8 mouse cellular contexts compared by ENCODE assay signal in genomic region chr2:119166901-119167865, GRCm38 (mm10). TPM values are rescaled to one million over a fixed set of nuclear protein-coding genes. Genes with fewer than 3 reads are reported as not detected.
DNase-seq lines count a peak whose midpoint lies in the region; TF ChIP-seq lines count a peak whose summit lies in the region.

Gene Gchfr, plus strand, starts transcription at chr2:119167773.

- intact Hi-C loops in heart, postnatal 10 days (cut with DNase I), result no loop called here

- DNase-seq in layer of hippocampus, adult 11-12 months (ENCODE audit: low spot score), result peak; percentile 25
- no peak for DNase-seq in layer of hippocampus, adult 8-10 months (ENCODE audit: low spot score in 2 of 2)
- peak; percentile 75 for DNase-seq in brain, embryonic 14.5 days (ENCODE audit: low read depth)
- peak; percentile 72 for DNase-seq in forebrain, embryonic 10.5 days (ENCODE audit: extremely low spot score, low spot score)
- DNase-seq in heart, postnatal 10 days, result peak; percentile 73 to 78
- peak; percentile 83 to 94 for DNase-seq in kidney, postnatal 25 days
- peak; percentile 72 to 84 for DNase-seq in lung, postnatal 4 days
- peak; percentile 25 to 38 for DNase-seq in right cerebral cortex, adult 2 months (ENCODE audit: low spot score in 2 of 2)

- peaks cover 57% of the 10 kb centered on the region for H3K27me3 ChIP-seq in forebrain, embryonic 10.5 days (ENCODE audit: poor library complexity, severe bottlenecking)

- peaks cover 3% of the 10 kb centered on the region for H3K36me3 ChIP-seq in forebrain, embryonic 10.5 days (replicated peaks)

- H3K9me3 ChIP-seq in forebrain, embryonic 10.5 days, result no peaks in the 10 kb centered on the region

- H3K4me1 ChIP-seq in forebrain, embryonic 10.5 days, result peaks cover 26% of the 10 kb centered on the region

- WGBS in forebrain, embryonic 10.5 days, result under 1% methylated on average over 60 of the region's 60 CpGs

- 0 out of 2 replicates have a peak within 1 kb of the TSS, but pooled peaks have one; percentile 3 for H3K27ac ChIP-seq in forebrain, embryonic 10.5 days

- H3K4me3 ChIP-seq in forebrain, embryonic 10.5 days, result peak within 1 kb of the TSS; percentile 70

- TF ChIP-seq POLR2A in brain, embryonic 14.5 days (IDR thresholded peaks at IDR 0.05; ENCODE audit: borderline replicate concordance, extremely low read depth, insufficient read depth, insufficient read length, poor library complexity, severe bottlenecking), result no peak

- no peak for TF ChIP-seq CTCF in brain, embryonic 14.5 days (IDR thresholded peaks at IDR 0.05; ENCODE audit: borderline replicate concordance, extremely low read depth, insufficient read depth, insufficient read length)

RNA-seq across cellular contexts. Expression of gene Gchfr, which starts in this region (rescaled TPM):
- under 1 TPM in 1 of 4 experiments, not detected in 3; 0.57 TPM for total RNA-seq in layer of hippocampus, adult 8-10 months (2022)
- polyA plus RNA-seq in brain, embryonic 14.5 days (2012; rRNA removed), result 5.3 and 6.3 TPM in 2 replicates
- 5.6 and 6.2 TPM in 2 replicates for polyA plus RNA-seq in forebrain, embryonic 10.5 days (2016; fragmentation: Nextera tagmentation; extraction: Ambion mirVana)
- 1 to 10 TPM; 1.3 to 2.9 TPM for total RNA-seq in heart, postnatal 10 days (2021)

Comparison
In these comparisons a context has a peak if more than half of its experiments do, and no peak if none do; other contexts are left out.
1. DNase-seq: peak in layer of hippocampus, adult 11-12 months (single experiment), brain, embryonic 14.5 days (single experiment), forebrain, embryonic 10.5 days (single experiment), heart, postnatal 10 days (2 of 2), kidney, postnatal 25 days (2 of 2), lung, postnatal 4 days (2 of 2) and right cerebral cortex, adult 2 months (2 of 2); none in layer of hippocampus, adult 8-10 months (0 of 2).